Mouse (Mus musculus): Measurements from ENCODE around the gene Pspn. TPM values are rescaled to one million over a fixed set of nuclear protein-coding genes. Genes with fewer than 3 reads are reported as not detected.

The Pspn gene
- polyA plus RNA-seq, 1 experiment = not detected

DNA sequence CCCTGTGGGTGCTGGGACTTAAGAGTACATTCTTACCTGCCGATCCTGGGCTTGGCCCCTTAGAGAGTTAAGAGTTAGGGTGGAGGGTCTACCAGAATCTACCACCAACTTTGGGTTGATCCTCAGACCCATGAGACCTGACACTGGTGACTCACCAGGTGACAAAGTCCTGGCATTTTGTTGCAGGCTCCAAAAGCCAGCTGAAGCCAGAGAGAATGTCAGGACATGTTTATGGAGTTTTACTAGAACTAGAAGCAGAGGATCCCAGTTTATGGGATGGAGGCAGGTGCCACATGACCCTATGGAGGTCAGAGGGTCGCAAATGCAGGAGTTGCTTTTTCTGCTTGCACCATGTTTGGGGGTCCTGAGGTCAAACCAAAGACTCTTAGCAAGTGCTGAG is 3.3 kb downstream of the Pspn start:
- no peak for DNase-seq (ENCODE audit: low read depth)

- no peak for DNase-seq (ENCODE audit: low read depth)
Measured at GRCm38 (mm10) chr17:56995046-56995445, 4.8 kb downstream of the Pspn start.

- DNase-seq (ENCODE audit: low read depth) = no peak
Measured at GRCm38 (mm10) chr17:56990966-56991365, 8.9 kb downstream of the Pspn start.

DNA sequence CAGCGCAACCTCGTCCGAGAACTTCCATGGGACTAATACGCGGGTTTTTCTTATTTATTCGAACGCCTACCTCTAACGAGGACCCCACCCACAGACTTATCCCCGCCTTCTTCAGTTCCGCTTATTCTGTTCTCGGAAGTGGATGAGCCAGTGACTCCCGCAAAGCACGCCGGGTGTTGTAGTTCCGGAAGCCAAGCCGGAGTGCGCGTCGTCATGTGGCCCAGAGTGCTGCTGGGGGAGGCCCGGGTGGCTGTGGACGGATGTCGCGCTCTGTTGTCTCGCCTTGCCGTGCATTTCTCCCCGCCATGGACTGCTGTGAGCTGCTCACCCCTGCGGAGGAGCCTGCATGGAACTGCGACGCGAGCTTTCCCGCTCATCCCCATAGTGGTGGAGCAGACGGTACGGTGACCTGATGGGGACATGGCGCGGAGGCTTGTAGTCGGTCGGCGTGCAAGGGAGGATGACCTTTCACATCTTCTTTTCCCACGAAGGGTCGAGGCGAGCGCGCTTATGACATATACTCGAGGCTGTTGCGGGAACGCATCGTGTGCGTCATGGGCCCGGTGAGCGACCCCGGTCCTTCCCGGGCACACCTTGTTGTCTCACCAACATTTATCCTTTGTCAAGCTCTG is 9.6 kb downstream of the Pspn start, which contains the start of gene Clpp:
Clpp (plus strand) TSS at position 191 of the 632 bp plus-strand sequence.
- peak; percentile 82 for DNase-seq (ENCODE audit: low read depth)

DNA sequence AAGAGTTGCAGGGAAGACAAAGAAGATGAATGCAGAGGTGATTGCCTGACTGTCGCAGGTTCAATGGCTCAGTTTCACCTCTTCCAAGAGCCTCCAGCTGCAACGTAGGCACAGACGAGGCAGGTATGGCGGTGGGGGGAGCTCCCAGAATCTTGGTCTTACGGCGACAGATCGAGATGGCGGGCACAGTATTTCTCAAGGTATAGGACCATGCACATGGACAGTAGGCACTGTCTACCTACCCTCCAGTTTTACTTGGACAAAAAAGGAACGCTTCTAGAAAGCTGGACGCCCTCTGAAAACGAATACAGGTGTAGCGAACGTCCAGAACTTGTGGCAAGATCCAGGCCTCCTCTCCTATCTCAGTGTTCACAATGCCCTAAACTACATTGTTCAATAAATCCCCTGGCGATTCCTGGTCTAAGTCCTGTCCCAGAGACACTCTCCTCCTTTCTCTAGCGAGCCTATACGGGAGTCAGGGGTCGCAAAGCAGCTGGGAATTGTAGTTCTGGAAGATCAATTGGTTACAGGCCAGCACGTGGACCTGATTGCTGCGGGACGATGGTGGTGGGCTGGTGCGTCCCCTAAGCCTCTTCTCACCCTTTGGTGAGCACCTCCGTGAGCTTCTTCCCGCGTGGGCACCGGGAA is 10.2 kb downstream of the Pspn start:
- no peak for DNase-seq (ENCODE audit: low read depth)

- DNase-seq (ENCODE audit: low read depth) = peak; percentile 85
Measured at GRCm38 (mm10) chr17:56988921-56989430, 10.8 kb downstream of the Pspn start.

DNA sequence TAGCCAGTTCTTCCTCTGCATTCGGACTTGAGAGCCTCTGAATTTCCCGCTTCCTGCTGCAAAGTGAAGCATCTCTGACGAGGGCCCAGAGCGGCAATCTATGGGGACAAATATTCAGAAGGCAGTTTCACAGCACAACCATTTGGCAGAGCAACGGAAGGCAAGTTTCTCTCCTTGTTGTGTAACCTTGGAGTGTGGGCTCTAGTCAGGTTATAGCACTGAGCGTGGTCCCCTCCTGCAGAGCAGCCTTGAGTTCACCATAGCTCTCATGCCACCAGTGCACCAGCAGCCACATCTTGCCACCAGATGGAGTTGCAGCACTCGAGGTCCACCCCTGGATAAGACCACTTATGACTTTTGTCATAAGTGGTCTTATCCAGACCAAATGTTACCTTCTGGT is 11.4 kb downstream of the Pspn start:
- DNase-seq (ENCODE audit: low read depth) = no peak

DNA sequence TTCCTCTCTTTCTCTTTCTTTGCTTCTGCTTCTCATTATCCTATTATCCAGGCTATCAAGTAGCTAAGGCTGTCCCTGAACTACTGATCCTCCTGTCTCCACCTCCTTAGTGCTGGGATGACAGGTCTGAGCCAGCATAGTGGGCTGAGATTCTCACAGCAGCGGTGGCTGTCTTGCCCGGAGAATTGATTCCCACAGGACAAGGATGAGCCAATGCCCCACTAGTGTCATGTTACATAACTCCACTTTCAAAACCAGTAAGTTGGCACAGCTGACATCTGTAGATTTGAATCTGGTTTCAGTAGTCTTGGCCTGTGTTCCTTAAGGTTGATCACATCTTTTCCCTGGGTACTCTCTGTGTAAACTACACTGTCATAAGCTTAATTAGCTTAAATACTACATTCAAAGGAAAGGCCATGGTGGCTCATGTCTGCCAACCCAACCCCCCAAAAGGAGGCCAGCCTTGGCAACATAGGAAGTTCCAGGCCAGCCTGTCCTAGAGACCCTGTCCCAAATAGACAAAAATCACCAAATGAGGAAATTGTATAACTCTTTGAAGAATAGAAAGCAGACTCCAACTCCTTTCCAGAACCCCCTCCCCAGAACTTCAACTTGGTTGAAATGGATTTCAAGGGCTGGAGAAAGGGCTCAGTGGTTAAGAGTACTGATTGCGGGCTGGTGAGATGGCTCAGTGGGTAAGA is 13.6 kb downstream of the Pspn start:
- peak; percentile 59 for DNase-seq (ENCODE audit: low read depth)

DNA sequence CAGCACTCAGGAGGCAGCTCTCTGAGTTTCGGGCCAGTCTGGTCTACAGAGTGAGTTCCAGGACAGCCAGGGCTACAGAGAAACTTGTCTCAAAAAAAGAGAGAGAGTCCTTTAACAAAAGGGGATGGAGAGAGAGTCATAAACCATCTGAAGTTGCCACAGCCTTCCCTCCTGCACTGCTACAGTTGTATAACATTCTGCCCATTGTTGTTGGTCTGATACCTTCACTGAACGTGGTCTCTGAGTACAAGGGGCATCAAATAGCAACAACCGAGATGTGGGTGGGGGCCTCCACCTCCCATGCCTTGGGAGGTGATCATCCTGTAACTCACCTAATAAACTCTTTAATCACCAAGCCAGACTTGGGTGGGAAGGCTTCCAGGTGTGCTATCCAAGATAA is 14.2 kb downstream of the Pspn start:
- no peak for DNase-seq (ENCODE audit: low read depth)

- no peak for DNase-seq (ENCODE audit: low read depth)
Measured at GRCm38 (mm10) chr17:56984886-56985285, 14.9 kb downstream of the Pspn start.

DNA sequence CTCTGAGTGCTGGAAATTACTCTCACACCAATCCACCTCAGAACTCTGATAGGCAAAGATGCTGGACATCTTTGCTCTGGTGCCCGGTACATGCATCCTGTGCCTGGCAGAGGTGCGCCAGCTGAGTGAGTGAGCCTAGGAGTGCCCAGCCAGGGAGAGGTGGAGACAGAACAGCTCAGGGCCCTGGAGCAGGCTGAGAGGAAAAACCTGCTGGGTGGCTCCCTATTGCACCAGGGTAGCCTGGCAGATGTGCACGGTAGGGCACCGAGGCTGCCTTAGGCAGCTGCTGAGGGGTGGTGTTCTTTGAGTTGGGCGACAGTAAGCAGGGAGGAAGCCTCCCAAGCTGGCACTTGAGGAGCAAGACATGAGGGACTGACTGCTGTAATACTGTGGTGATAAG is 17.8 kb downstream of the Pspn start, which contains the start of gene Acer1:
Acer1 (minus strand) TSS at position 114 of the 400 bp plus-strand sequence.
- DNase-seq (ENCODE audit: low read depth) = peak; percentile 58

DNA sequence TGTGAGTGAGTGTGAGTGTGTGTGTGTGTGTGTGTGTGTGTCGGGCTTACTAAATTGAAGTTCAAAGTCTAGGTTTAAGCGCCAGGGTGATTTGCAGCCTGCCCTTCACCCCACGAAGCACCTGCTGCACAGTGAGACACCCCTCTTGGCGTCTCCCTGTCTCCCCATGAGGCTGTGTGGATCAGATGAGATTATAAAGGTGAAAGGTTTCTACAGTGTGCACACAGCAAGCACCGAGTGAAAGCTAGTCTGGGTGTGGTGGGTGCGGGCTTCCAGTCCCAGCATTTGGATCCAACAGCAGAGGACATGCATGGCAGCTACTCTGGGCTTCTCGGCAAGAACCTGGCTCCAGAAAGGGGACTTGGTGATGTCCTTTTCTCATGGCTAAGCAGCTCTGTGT is 18.8 kb downstream of the Pspn start:
- no peak for DNase-seq (ENCODE audit: low read depth)

GRCm38 (mm10) chr17:56979524-56979923 is 20.3 kb downstream of the Pspn start:
- DNase-seq (ENCODE audit: low read depth) = no peak

- DNase-seq (ENCODE audit: low read depth) = no peak
Measured at GRCm38 (mm10) chr17:56976531-56977390, 23.1 kb downstream of the Pspn start.

DNA sequence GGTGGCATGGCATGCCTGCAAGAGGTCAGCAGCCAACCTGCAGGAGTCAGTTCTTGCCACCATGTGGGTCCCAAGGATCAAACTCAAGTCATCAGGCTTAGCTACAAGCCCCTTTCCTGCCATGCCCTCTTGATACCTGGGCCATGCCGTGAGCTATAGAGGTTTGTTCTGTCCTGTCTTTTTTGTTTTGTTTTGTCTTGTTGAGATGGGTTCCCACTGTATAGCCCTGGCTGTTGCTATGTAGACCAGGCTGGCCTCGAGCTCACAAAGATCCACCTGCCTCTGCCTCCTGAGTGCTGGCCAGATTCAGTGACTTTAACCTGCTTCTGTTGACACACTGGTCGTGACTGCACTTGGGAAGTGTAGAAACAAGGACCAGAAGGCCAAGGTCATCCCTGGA is 24.4 kb downstream of the Pspn start:
- no peak for DNase-seq (ENCODE audit: low read depth)

GRCm38 (mm10) chr17:56974708-56975240 is 25.0 kb downstream of the Pspn start:
- DNase-seq (ENCODE audit: low read depth) = peak; percentile 85

DNA sequence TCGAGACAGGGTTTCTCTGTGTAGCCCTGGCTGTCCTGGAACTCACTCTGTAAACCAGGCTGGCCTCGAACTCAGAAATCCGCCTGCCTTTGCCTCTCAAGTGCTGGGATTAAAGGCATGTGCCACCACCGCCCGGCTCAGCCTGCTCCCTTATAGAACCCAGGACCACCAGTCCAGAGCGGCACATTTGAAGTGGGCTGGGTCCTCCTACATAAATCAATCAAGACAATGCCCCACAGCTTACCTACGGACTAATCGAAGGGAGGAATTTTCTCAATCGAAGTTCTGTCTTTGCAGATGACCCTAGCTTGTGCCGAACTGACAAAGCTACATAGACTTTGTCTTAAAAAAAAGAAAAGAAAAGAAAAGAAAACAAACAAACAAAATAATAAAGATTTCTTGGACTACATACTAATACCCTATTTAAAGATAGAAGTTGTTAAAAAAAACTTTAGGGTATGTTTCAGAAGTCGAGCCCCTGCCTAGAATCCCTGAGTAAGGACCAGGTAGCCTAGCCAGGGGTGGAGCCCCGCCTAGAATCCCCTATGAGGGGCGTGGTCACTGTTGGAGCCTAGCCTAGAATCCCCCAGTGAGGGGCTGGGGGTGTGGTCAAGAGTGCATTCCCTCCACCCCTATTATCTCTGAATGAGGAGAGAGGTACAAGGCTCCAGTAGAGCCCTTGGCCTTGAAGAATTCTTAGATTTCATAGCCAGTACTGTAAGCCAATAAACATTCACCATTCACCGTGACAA is 25.7 kb downstream of the Pspn start:
- no peak for DNase-seq (ENCODE audit: low read depth)

DNA sequence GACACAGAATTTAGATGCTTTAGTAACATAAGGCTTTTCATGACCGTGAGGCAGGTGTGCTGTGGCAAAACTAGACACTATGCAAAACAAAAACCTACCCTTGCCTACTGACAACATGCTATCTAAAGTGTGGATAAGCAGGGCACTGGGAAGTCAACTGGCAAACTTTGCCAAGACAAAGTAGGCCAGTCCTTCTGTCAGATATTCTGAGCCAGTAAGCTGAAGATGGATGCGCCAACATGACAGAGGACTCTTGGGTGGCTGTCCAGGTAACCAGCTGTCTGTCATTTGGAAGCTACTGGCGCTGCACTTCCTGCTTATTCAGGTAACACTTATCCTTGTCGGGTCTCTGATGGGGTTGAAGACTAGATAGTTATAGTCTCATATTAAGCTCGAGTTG is 29.7 kb downstream of the Pspn start:
- no peak for DNase-seq (ENCODE audit: low read depth)

DNA sequence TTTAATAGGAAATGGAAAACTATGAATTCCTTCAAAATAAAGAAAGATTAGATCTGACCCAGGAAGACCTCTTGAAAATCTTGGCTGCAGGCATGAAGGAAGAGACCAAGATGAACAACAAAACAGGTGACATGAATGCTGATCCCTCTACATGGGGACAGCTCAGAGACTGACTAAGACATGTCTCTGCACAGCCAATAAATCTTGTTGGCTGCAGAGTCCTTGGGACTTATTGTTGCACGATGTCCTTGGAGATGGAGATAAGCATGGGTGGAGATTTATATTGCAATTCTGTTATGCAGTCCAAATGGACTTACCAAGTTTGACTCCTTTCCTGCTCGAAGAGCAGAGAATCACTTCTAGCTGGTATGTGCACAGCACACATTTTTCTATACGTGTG is 30.5 kb downstream of the Pspn start:
- DNase-seq (ENCODE audit: low read depth) = no peak

DNA sequence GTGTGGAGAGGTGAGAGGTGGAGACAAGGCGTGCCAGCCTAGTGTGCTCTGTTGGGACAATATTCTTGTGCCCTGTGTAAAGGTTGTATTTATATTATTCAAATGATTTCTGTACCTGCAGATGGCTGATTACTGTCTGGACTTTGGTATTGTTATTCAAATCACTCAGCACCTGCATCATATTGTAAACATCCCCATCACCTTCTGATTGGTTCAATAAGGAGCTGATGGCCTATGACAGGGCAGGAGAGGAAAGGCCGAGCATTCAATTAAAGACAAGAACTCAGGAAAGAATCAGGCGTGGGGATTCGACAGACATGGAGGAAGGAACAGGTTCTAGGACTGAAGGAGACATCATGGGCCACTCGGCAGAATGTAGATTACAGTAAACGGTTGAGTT is 36.2 kb downstream of the Pspn start:
- no peak for DNase-seq (ENCODE audit: low read depth)
